Mouse (Mus musculus) thymus, postnatal 25 days (tissue): ENCODE data around the gene 4930556J24Rik.
A peak's percentile ranks its signal among the peaks of the same experiment; 100 is the strongest.
"Not testable (repeated sequence)": the region's sequence is repeated elsewhere in the genome, so short reads cannot be mapped to it uniquely, and the experiment has no call there.

Source experiments
- DNase-seq: peaks from one replicate; pipeline ENCODE4 v3.0.0; 2022

Gene 4930556J24Rik

GRCm38 (mm10) chr11:3970361-3970760, 6.2 kb downstream of the 4930556J24Rik start:
- no peak for DNase-seq

GRCm38 (mm10) chr11:3969837-3970236, 6.7 kb downstream of the 4930556J24Rik start:
- no peak for DNase-seq

- no peak for DNase-seq
Observed at GRCm38 (mm10) chr11:3964416-3965172, 12.0 kb downstream of the 4930556J24Rik start.

- DNase-seq, result peak; percentile 79
Observed at GRCm38 (mm10) chr11:3963610-3964415, 12.8 kb downstream of the 4930556J24Rik start, which contains the start of gene Pes1. Gene Pes1, plus strand, starts transcription at chr11:3963975.

- DNase-seq, result no peak
Observed at GRCm38 (mm10) chr11:3963155-3963554, 13.4 kb downstream of the 4930556J24Rik start.

GRCm38 (mm10) chr11:3961761-3962160, 14.8 kb downstream of the 4930556J24Rik start:
- DNase-seq, result no peak

- no peak for DNase-seq
Observed at GRCm38 (mm10) chr11:3960901-3961300, 15.7 kb downstream of the 4930556J24Rik start.

- not testable (repeated sequence) for DNase-seq
Observed at GRCm38 (mm10) chr11:3955371-3955770, 21.2 kb downstream of the 4930556J24Rik start.

- DNase-seq, result not testable (repeated sequence)
Observed at GRCm38 (mm10) chr11:3954876-3955275, 21.7 kb downstream of the 4930556J24Rik start.

GRCm38 (mm10) chr11:3946386-3946785, 30.2 kb downstream of the 4930556J24Rik start:
- DNase-seq, result no peak

- no peak for DNase-seq
Observed at GRCm38 (mm10) chr11:3941371-3941770, 35.2 kb downstream of the 4930556J24Rik start.

- DNase-seq, result no peak
Observed at GRCm38 (mm10) chr11:3937321-3937874, 39.2 kb downstream of the 4930556J24Rik start.

- no peak for DNase-seq
Observed at GRCm38 (mm10) chr11:3936318-3936717, 40.3 kb downstream of the 4930556J24Rik start.

GRCm38 (mm10) chr11:3935135-3935534, 41.4 kb downstream of the 4930556J24Rik start:
- DNase-seq, result no peak

- no peak for DNase-seq
Observed at GRCm38 (mm10) chr11:3933756-3934285, 42.8 kb downstream of the 4930556J24Rik start.

GRCm38 (mm10) chr11:3931511-3932211, 44.9 kb downstream of the 4930556J24Rik start, which contains the start of gene Tcn2:
Gene Tcn2, minus strand, starts transcription at chr11:3932159.
- peak; percentile 67 for DNase-seq

GRCm38 (mm10) chr11:3930931-3931330, 45.6 kb downstream of the 4930556J24Rik start:
- no peak for DNase-seq

GRCm38 (mm10) chr11:3930019-3930418, 46.6 kb downstream of the 4930556J24Rik start:
- DNase-seq, result no peak

GRCm38 (mm10) chr11:3925916-3926315, 50.7 kb downstream of the 4930556J24Rik start:
- DNase-seq, result no peak

- no peak for DNase-seq
Observed at GRCm38 (mm10) chr11:3922731-3923130, 53.8 kb downstream of the 4930556J24Rik start.

GRCm38 (mm10) chr11:3922115-3922514, 54.5 kb downstream of the 4930556J24Rik start:
- DNase-seq, result no peak

GRCm38 (mm10) chr11:3921281-3921850, 55.2 kb downstream of the 4930556J24Rik start:
- peak; percentile 39 for DNase-seq
